Mouse (Mus musculus): ENCODE measurements around the gene Mbnl1. TPM values are rescaled to one million over a fixed set of nuclear protein-coding genes. Genes with fewer than 3 reads are reported as not detected.

Mbnl1 gene
- total and polyA plus RNA-seq, 2 experiments from 2014 or later = 70.8 to 94.9 TPM

DNA sequence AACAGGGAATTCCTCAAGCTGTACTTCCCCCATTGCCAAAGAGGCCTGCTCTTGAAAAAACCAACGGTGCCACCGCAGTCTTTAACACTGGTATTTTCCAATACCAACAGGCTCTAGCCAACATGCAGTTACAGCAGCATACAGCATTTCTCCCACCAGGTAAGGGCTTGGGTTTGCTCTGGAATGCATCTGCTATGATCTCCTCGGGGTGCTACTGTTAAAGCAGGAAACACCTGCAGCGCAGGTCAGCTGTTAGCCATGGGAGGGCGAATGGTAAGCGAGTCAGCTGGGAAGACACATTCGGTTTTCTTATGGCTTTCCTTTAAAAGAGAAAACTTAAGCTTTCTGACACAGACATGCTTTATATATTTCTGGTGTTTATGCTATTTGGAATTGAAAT is 143.0 kb downstream of the Mbnl1 start:
- TF ChIP-seq EP300 (IDR thresholded peaks at IDR 0.05; ENCODE audit: low read depth) = no peak
- TF ChIP-seq CTCF (IDR thresholded peaks at IDR 0.05; ENCODE audit: low read depth) = no peak
- H3K4me3 ChIP-seq (ENCODE audit: low read depth, low read length) = no peak overlapping the region
- no peaks in the 10 kb centered on the region for H3K9me3 ChIP-seq (replicated peaks; ENCODE audit: control insufficient read depth, low read length)
- no peak overlapping the region for H3K27ac ChIP-seq (ENCODE audit: low read depth)
- H3K36me3 ChIP-seq (replicated peaks; ENCODE audit: control insufficient read depth, insufficient read depth, low read length) = peaks cover 36% of the 10 kb centered on the region
- H3K4me2 ChIP-seq (ENCODE audit: low read depth, low read length) = no peak overlapping the region
- no peak for ATAC-seq (ENCODE audit: insufficient read depth, low read depth)
- DNase-seq (ENCODE audit: low spot score) = no peak
- no peaks in the 10 kb centered on the region for H3K4me1 ChIP-seq (ENCODE audit: control insufficient read depth, insufficient read depth)
- H3K9ac ChIP-seq (replicated peaks; ENCODE audit: low read depth, low read length) = no peak overlapping the region
- WGBS = 66% methylated on average over 7 of the region's 7 CpGs
- H3K27me3 ChIP-seq (ENCODE audit: control insufficient read depth, insufficient read depth, low read length) = no peaks in the 10 kb centered on the region

GRCm38 (mm10) chr3:60616147-60616546 is 143.5 kb downstream of the Mbnl1 start:
- no peaks in the 10 kb centered on the region for H3K27me3 ChIP-seq (ENCODE audit: control insufficient read depth, insufficient read depth, low read length)
- TF ChIP-seq CTCF (IDR thresholded peaks at IDR 0.05; ENCODE audit: low read depth) (no peak), EP300 (IDR thresholded peaks at IDR 0.05; ENCODE audit: low read depth) (no peak)
- 79% methylated on average over 2 of the region's 2 CpGs for WGBS
- no peak overlapping the region for H3K4me3 ChIP-seq (ENCODE audit: low read depth, low read length)
- H3K36me3 ChIP-seq (replicated peaks; ENCODE audit: control insufficient read depth, insufficient read depth, low read length) = peaks cover 36% of the 10 kb centered on the region
- H3K9ac ChIP-seq (replicated peaks; ENCODE audit: low read depth, low read length) = no peak overlapping the region
- H3K9me3 ChIP-seq (replicated peaks; ENCODE audit: control insufficient read depth, low read length) = no peaks in the 10 kb centered on the region
- H3K4me1 ChIP-seq (ENCODE audit: control insufficient read depth, insufficient read depth) = no peaks in the 10 kb centered on the region
- no peak overlapping the region for H3K4me2 ChIP-seq (ENCODE audit: low read depth, low read length)
- H3K27ac ChIP-seq (ENCODE audit: low read depth) = no peak overlapping the region
- ATAC-seq (ENCODE audit: insufficient read depth, low read depth) (no peak), DNase-seq (ENCODE audit: low spot score) (no peak)

- ATAC-seq (ENCODE audit: insufficient read depth, low read depth) (no peak), DNase-seq (ENCODE audit: low spot score) (no peak)
- Histone ChIP-seq H3K9ac (replicated peaks; ENCODE audit: low read depth, low read length) (no peak overlapping the region), H3K4me2 (ENCODE audit: low read depth, low read length) (no peak overlapping the region), H3K9me3 (replicated peaks; ENCODE audit: control insufficient read depth, low read length) (no peaks in the 10 kb centered on the region), H3K4me1 (ENCODE audit: control insufficient read depth, insufficient read depth) (no peaks in the 10 kb centered on the region), H3K4me3 (ENCODE audit: low read depth, low read length) (no peak overlapping the region), H3K36me3 (replicated peaks; ENCODE audit: control insufficient read depth, insufficient read depth, low read length) (peaks cover 41% of the 10 kb centered on the region), H3K27ac (ENCODE audit: low read depth) (no peak overlapping the region), H3K27me3 (ENCODE audit: control insufficient read depth, insufficient read depth, low read length) (no peaks in the 10 kb centered on the region)
- 85% methylated on average over 1 of the region's 1 CpGs for WGBS
- TF ChIP-seq CTCF (IDR thresholded peaks at IDR 0.05; ENCODE audit: low read depth) = no peak
- TF ChIP-seq EP300 (IDR thresholded peaks at IDR 0.05; ENCODE audit: low read depth) = no peak
Observed at GRCm38 (mm10) chr3:60617643-60618042, 145.0 kb downstream of the Mbnl1 start.

DNA sequence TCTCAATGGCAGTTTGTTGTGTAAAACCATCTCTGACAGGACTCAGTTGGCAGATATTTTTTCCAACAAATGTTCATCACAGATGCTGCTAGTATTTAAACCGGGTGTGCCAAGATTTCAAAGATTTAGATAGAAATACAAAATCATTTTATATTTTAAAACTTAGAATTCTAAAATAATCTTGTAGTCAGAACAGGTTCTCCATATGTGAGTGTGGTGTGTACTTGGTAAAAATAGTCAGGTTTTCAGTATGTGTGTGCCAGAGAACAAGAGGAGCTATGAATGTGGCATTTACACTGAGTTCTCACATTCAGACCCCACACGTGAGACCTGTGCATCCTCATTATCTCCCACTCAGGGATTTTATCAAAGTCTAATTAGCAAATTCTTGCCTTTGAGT is 147.6 kb downstream of the Mbnl1 start:
- DNase-seq (ENCODE audit: low spot score) (no peak), ATAC-seq (ENCODE audit: insufficient read depth, low read depth) (no peak)
- Histone ChIP-seq H3K4me3 (ENCODE audit: low read depth, low read length) (no peak overlapping the region), H3K27ac (ENCODE audit: low read depth) (no peak overlapping the region), H3K4me1 (ENCODE audit: control insufficient read depth, insufficient read depth) (no peaks in the 10 kb centered on the region), H3K27me3 (ENCODE audit: control insufficient read depth, insufficient read depth, low read length) (no peaks in the 10 kb centered on the region), H3K9ac (replicated peaks; ENCODE audit: low read depth, low read length) (no peak overlapping the region), H3K36me3 (replicated peaks; ENCODE audit: control insufficient read depth, insufficient read depth, low read length) (peaks cover 36% of the 10 kb centered on the region), H3K4me2 (ENCODE audit: low read depth, low read length) (no peak overlapping the region), H3K9me3 (replicated peaks; ENCODE audit: control insufficient read depth, low read length) (no peaks in the 10 kb centered on the region)
- TF ChIP-seq CTCF (IDR thresholded peaks at IDR 0.05; ENCODE audit: low read depth) (no peak), EP300 (IDR thresholded peaks at IDR 0.05; ENCODE audit: low read depth) (no peak)
- WGBS = 74% methylated on average over 2 of the region's 2 CpGs

GRCm38 (mm10) chr3:60631183-60631582 is 158.6 kb downstream of the Mbnl1 start:
- no peaks in the 10 kb centered on the region for H3K4me1 ChIP-seq (ENCODE audit: control insufficient read depth, insufficient read depth)
- peaks cover 19% of the 10 kb centered on the region for H3K36me3 ChIP-seq (replicated peaks; ENCODE audit: control insufficient read depth, insufficient read depth, low read length)
- no peaks in the 10 kb centered on the region for H3K9me3 ChIP-seq (replicated peaks; ENCODE audit: control insufficient read depth, low read length)
- WGBS = 65% methylated on average over 2 of the region's 2 CpGs
- H3K4me3 ChIP-seq (ENCODE audit: low read depth, low read length) = no peak overlapping the region
- H3K27ac ChIP-seq (ENCODE audit: low read depth) = no peak overlapping the region
- no peak overlapping the region for H3K9ac ChIP-seq (replicated peaks; ENCODE audit: low read depth, low read length)
- ATAC-seq (ENCODE audit: insufficient read depth, low read depth) (peak; percentile 58; the same call in 1 of the 2 replicates), DNase-seq (ENCODE audit: low spot score) (no peak)
- no peak for TF ChIP-seq CTCF (IDR thresholded peaks at IDR 0.05; ENCODE audit: low read depth)
- TF ChIP-seq EP300 (IDR thresholded peaks at IDR 0.05; ENCODE audit: low read depth) = no peak
- no peaks in the 10 kb centered on the region for H3K27me3 ChIP-seq (ENCODE audit: control insufficient read depth, insufficient read depth, low read length)
- H3K4me2 ChIP-seq (ENCODE audit: low read depth, low read length) = no peak overlapping the region

DNA sequence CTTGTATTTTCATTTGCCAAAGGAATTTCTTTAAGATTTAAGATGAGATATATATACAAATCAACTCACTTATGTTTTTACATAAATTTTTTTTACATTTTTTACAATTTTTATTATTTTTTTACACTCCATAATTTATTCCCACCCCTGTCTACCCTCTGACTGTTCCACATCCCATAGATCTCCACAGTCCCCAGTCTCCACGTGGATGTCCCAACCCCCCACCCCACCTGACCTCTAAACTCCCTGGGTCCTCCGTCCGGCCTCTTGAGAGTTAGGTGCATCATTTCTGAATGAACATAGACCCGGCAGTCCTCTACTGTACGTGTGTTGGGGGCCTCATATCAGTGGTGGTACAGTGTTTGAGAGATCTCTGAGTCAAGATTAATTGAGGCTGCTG is 159.1 kb downstream of the Mbnl1 start:
- Histone ChIP-seq H3K9ac (replicated peaks; ENCODE audit: low read depth, low read length) (no peak overlapping the region), H3K4me2 (ENCODE audit: low read depth, low read length) (no peak overlapping the region), H3K36me3 (replicated peaks; ENCODE audit: control insufficient read depth, insufficient read depth, low read length) (peaks cover 14% of the 10 kb centered on the region), H3K4me3 (ENCODE audit: low read depth, low read length) (no peak overlapping the region), H3K4me1 (ENCODE audit: control insufficient read depth, insufficient read depth) (no peaks in the 10 kb centered on the region), H3K9me3 (replicated peaks; ENCODE audit: control insufficient read depth, low read length) (no peaks in the 10 kb centered on the region), H3K27me3 (ENCODE audit: control insufficient read depth, insufficient read depth, low read length) (no peaks in the 10 kb centered on the region), H3K27ac (ENCODE audit: low read depth) (no peak overlapping the region)
- TF ChIP-seq CTCF (IDR thresholded peaks at IDR 0.05; ENCODE audit: low read depth) (no peak), EP300 (IDR thresholded peaks at IDR 0.05; ENCODE audit: low read depth) (no peak)
- ATAC-seq (ENCODE audit: insufficient read depth, low read depth) = no peak
- DNase-seq (ENCODE audit: low spot score) = no peak
- WGBS = 84% methylated on average over 5 of the region's 5 CpGs

All from heart, postnatal 0 days (tissue).